Mouse (Mus musculus) embryo, embryonic 11.5 days (tissue): ENCODE results near the gene Fam107b.

Experiments
- DNase-seq: peaks from one replicate; pipeline ENCODE4 v3.0.0-alpha.2; 2012; ENCODE audit warnings: low read depth, low spot score

Gene Fam107b

GRCm38 (mm10) chr2:3773089-3773488 lies 202.8 kb downstream of the Fam107b start:
- DNase-seq = no peak

DNA sequence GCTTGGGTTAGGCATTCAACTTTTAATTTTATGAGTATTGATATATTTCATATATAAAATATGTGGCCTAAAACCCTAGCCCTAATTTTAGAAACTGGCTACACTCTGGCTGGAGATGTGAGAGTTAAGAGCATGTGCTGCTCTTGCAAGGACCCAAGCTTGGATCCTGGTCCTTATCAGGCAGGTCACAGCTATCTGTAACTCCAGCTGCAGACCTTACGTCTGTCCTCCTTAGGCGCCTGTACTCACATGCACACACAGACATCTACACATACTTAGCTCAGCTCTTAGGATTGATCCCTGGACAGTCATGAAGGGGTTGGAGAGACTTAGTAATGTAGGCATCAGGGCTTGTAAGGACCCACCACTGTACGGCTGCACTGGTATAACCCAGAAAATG lies 205.3 kb downstream of the Fam107b start:
- DNase-seq = no peak

GRCm38 (mm10) chr2:3776045-3776444 lies 205.8 kb downstream of the Fam107b start:
- DNase-seq = no peak

DNA sequence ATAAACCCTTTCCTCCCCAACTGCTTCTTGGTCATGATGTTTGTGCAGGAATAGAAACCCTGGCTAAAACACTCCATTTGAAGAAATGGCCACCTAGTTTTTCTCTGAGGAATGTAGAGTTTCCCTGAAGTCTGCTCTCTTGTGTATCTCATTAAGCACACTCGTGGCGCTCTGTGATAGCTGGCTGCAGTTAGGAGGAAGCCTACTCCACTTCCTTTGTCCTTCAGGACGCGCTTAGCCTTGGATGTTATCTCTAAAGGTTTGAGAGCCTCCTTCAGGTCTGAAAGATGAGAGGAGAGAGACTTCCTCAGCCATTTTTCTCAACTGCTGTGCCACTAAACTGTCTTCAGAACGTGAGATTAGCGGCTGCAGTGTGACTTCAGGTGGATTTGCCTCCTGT lies 207.4 kb downstream of the Fam107b start:
- no peak for DNase-seq

DNA sequence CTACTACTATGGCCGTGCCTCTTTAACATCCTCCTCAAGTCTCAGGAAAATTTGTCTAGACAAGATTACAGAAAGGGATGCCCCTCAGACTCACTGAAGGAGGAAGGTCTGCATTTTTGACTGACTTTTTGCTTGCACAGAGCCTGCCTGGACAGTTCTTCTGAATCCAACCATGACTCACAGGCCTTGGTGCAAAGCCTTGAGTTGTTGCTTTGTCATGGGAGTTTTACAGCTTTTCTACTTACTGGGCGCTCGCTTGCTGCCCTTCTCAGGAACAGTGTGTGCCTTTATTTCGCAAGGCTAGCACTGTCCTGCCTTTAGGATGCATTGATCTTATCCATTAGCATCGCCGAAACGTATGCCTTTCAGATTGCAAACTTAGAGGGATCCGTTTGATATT lies 215.3 kb downstream of the Fam107b start:
- DNase-seq = no peak

GRCm38 (mm10) chr2:3787752-3788423 lies 217.6 kb downstream of the Fam107b start:
- no peak for DNase-seq

GRCm38 (mm10) chr2:3788424-3788786 lies 218.1 kb downstream of the Fam107b start:
- DNase-seq = no peak

DNA sequence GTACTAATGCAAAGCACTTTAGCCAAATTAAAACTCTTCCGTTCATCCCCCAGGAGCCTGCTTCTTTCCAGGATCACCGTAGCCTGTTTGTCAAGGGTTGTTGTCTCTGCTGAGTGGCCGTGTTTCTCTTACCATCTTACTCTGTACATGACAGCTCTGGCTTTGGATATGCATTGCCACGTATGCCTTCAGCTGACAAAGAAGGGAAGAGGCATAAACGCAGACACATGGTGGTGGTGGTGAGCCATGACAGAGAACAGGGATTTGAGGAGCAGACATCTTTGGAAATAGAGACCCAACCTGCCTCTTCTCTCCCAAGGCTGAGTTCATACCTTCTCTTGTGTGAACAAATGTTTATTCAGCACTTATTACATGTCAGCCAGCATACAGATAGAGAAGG lies 226.3 kb downstream of the Fam107b start:
- no peak for DNase-seq

DNA sequence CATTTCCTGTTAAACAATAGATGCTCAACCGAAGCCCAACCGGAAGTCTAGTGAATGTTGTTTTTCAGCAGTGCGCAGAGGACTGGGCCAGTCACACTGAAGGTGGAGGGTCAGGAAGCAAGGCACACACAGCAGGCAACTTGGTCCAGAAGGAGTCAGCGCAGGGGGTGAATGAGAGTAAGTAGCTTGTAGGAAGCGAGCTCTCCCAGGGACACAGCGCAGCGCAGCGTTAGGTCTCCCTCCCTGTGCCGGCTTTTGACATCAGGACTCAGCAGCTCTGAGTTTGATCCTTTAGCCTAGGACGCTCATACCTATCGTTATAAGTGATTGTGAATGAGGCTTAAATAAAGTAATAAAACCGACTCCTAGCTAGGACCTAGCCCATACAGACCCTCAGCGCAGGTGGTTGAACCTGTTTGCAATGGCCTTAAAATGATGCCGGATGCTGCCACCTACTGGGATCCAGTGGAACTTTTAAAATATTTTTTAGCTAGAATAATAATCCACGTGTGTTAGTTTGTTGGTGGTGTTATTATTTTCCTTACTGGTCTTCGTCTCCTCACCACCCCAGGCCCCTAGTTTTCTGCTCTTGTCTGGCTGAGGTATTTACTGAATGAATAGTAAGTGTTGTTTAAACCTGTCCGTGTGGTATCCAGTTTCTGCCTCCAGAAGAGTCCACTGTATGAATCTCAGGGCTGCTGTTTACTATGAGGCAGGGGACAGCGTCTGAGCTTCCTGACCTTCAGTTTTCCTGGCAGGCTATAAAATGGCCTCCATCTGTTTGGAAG lies 229.7 kb downstream of the Fam107b start:
- DNase-seq = peak; percentile 46

- DNase-seq = no peak
Measured at GRCm38 (mm10) chr2:3800555-3800878, 230.2 kb downstream of the Fam107b start.

DNA sequence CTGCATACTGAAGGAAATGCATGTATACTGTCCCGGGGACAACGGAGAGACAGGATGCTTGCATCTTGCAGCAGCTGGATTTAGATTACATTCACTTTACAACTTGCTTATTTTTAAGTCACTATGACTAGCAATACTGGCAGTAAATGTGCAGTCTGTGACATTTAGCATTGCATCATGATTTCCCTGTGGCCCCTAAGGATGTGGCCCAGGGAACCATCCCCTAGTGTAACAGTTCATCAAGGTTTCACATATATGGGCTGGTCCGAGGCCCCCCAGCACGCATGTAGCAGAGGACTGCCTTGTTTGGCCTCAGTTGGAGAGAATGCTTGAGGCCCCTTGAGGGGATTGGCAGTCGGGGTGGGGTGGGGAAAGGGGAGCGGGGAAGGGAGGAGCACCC lies 235.5 kb downstream of the Fam107b start:
- DNase-seq = no peak

GRCm38 (mm10) chr2:3810321-3810720 lies 240.0 kb downstream of the Fam107b start:
- no peak for DNase-seq

GRCm38 (mm10) chr2:3816142-3816609 lies 245.9 kb downstream of the Fam107b start:
- no peak for DNase-seq

DNA sequence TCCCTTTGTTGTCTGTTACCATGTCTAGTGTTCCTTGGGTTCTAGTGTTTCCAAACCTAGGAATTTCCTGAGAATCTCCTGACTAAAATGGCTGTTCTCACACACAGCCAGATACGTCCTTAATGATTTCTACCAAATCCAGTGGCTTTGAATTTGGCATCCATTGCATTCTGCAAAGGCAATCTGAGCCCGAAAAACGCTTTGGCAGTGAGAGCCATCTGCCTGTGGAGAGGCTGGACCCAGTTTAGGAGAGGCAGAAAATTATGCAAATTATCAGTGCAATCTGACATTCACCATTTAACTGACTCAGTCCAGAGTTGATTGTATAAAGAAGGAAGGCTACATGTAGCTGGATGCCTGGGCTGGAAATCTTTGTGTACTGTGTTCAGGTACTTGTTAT lies 247.3 kb downstream of the Fam107b start:
- no peak for DNase-seq

DNA sequence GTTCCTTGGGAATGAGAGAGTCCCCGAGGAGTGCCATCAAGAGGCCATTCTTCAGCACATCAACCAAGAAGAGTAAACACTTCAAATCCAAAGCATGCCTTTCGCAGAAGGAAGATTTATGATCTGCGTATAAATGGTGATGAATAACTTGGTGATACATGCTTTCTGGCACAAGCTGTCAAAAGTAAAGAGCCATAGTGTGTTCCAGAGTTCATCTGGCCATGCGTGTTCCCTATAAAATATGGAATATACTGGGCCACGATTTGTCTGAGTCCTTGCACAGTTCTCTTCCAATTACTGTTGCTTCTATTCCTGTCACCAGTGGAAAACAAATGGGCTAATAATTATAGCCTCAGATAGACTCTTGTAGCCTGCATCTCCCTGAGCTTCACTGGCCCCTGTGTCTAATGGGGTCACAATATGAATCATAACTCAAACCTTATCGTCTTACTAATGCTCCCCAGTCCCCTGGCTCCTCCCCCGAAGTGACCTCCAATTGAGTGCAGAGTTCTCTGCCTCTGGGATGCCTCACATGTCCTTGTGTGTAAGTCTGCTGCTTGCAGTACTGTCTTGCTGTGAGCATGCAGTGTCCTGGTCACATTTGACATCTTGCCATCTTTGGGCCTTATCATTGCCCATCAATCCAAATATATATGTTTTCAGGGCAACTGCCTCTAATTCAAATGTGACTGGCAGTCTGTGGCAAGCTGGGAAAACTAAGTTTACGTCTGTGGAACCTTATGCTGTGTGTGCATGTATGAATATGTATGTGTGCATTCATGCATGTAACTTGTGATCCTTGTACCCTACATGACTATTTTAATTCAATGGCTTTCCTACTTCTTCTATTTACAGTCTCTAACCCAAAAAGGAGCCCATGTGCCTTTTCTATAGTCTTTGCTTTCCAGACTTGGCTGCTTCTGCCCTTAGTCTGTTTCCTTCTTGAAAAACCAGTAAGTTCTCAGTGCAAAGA lies 252.5 kb downstream of the Fam107b start:
- no peak for DNase-seq
